Mouse (Mus musculus) embryonic fibroblast, embryonic 13.5 days (primary cell): Measurements from ENCODE around the gene Rab5a. TPM values are rescaled to one million over a fixed set of nuclear protein-coding genes. Genes with fewer than 3 reads are reported as not detected.

Experiments
- H3K27ac ChIP-seq: 2 replicates; pipeline ENCODE4 v1.5.1; 2012; ENCODE audit warnings: low read length, control low read depth, inconsistent platforms; ENCODE audit not compliant: insufficient read depth
- H3K4me1 ChIP-seq: 2 replicates; pipeline ENCODE4 v1.6.1; 2011; ENCODE audit warnings: low read length; ENCODE audit not compliant: control insufficient read depth, insufficient read depth
- H3K4me3 ChIP-seq: 2 replicates; pipeline ENCODE4 v1.5.1; 2011; ENCODE audit warnings: mild to moderate bottlenecking, control low read depth, low read length; ENCODE audit not compliant: insufficient read depth
- CTCF ChIP-seq: IDR thresholded peaks from 2 replicates; pipeline ENCODE4 v1.5.1; 2011; ENCODE audit warnings: mild to moderate bottlenecking, control low read depth, low read length, moderate library complexity, borderline replicate concordance; ENCODE audit not compliant: insufficient read depth
- POLR2A ChIP-seq: IDR thresholded peaks from 2 replicates; pipeline ENCODE4 v1.6.1; 2011; ENCODE audit warnings: low read depth, mild to moderate bottlenecking, control low read depth, low read length, moderate library complexity
- polyA plus RNA-seq: library from polyadenylated mRNA; stranded (reverse); fragments of >200 nt; gene quantifications from 2 replicates; pipeline ENCODE4 v1.2.4, GENCODE M21; 2011; ENCODE audit warnings: low read depth; ENCODE audit not compliant: missing spikeins, insufficient read length

Gene Rab5a
- polyA plus RNA-seq, 1 experiment, result 72.6 TPM

GRCm38 (mm10) chr17:53542536-53542935, 63.5 kb downstream of the Rab5a start:
- Histone ChIP-seq H3K4me3 (no peak overlapping the region), H3K27ac (no peak overlapping the region), H3K4me1 (no peaks in the 10 kb centered on the region)
- TF ChIP-seq POLR2A (no peak), CTCF (no peak)

DNA sequence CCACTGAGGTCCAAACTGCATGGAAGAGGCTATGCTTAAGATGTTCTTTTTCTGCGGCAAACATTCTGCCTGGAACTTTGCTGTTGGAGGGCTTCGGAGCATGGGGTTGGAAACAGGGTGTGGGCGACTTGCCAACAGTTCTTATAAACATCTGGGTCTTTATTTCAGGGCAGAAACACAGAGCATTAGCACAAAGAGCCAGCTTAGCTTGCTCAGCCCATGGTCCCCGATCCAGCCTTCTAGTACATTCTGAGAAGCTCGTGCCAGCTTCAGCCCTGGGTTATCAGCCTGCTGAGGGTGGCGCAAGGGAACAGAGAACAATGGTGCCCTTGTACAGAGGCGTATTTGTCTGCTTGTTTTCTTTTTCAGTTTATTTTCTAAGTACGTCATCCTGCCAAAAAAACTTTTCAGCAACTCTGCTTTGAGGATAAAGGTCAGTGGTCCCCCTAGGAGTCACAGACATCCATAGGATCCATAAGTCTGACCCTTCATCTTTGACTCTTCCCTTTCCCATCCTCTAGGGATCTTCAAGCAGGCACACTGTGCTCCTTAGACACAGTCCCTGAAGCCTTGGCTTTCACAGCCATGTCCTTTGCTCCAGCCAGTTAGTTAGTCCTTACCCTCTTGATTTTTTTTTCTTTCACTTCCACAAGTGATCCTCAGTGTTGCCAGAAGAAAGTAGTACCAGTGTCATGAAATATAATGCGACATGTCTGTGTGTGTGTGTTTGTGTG, 64.7 kb downstream of the Rab5a start:
- Histone ChIP-seq H3K4me3 (no peak overlapping the region), H3K27ac (no peak overlapping the region), H3K4me1 (no peaks in the 10 kb centered on the region)
- TF ChIP-seq POLR2A, result no peak
- TF ChIP-seq CTCF, result no peak

- TF ChIP-seq POLR2A (no peak), CTCF (no peak)
- Histone ChIP-seq H3K27ac (no peak overlapping the region), H3K4me1 (no peaks in the 10 kb centered on the region), H3K4me3 (no peak overlapping the region)
Observed at GRCm38 (mm10) chr17:53551306-53552299, 72.6 kb downstream of the Rab5a start.

- Histone ChIP-seq H3K27ac (no peak overlapping the region), H3K4me1 (no peaks in the 10 kb centered on the region), H3K4me3 (no peak overlapping the region)
- TF ChIP-seq POLR2A (no peak), CTCF (no peak)
Observed at GRCm38 (mm10) chr17:53554088-53554487, 75.1 kb downstream of the Rab5a start.

GRCm38 (mm10) chr17:53554813-53555212, 75.8 kb downstream of the Rab5a start:
- no peak overlapping the region for H3K4me3 ChIP-seq
- no peaks in the 10 kb centered on the region for H3K4me1 ChIP-seq
- TF ChIP-seq POLR2A (no peak), CTCF (no peak)
- H3K27ac ChIP-seq, result no peak overlapping the region

Other genes starting within 250 kb of the Rab5a start
- 0.23 and 0.32 TPM in 2 replicates for gene Efhb, start 15.9 kb upstream of the Rab5a start, polyA plus RNA-seq
- 0.35 TPM in 1 of 2 replicates, not detected in the other for gene Pp2d1, start 60.2 kb downstream of the Rab5a start, polyA plus RNA-seq
- 26.8 and 33.2 TPM in 2 replicates for gene Kat2b, start 87.6 kb downstream of the Rab5a start, polyA plus RNA-seq
- gene Sgo1, start 210.1 kb downstream of the Rab5a start, polyA plus RNA-seq, result 16.6 and 21.5 TPM in 2 replicates